Comparison of ENCODE assay signal across 15 mouse cellular contexts in genomic region chr15:10175078-10175477, GRCm38 (mm10).
"Had no signal": no experiment of that assay in that cellular context is flagged by ENCODE, and none has a peak within 500 bp of the region (broad histone marks: within the 10 kb centered on the region; RNA-seq: fewer than 3 reads in every experiment).

No protein-coding gene starts in this region.

- ATAC-seq: intestine, embryonic 16.5 days; midbrain, embryonic 15.5 days had no signal

- H3K4me1 ChIP-seq: liver, embryonic 13.5 days had no signal

- H3K4me2 ChIP-seq: liver, embryonic 13.5 days; midbrain, embryonic 12.5 days; midbrain, embryonic 15.5 days; neural tube, embryonic 13.5 days had no signal

- H3K36me3 ChIP-seq: liver, embryonic 13.5 days; midbrain, embryonic 12.5 days; midbrain, embryonic 15.5 days; neural tube, embryonic 13.5 days had no signal

- H3K9me3 ChIP-seq: liver, embryonic 13.5 days; midbrain, embryonic 12.5 days; midbrain, embryonic 15.5 days; neural tube, embryonic 13.5 days had no signal

- H3K9ac ChIP-seq: liver, embryonic 13.5 days; midbrain, embryonic 12.5 days; midbrain, embryonic 15.5 days; neural tube, embryonic 13.5 days had no signal

- DNase-seq: kidney, adult 18-20 months; kidney, adult 9 months; kidney, postnatal 25 days; liver, embryonic 13.5 days; lung, adult 2 months; lung, postnatal 14 days; lung, postnatal 4 days; retina, postnatal 1 day; right cerebral cortex, postnatal 4 days; thymus, postnatal 25 days had no signal

- H3K4me3 ChIP-seq: liver, embryonic 13.5 days; midbrain, embryonic 12.5 days; midbrain, embryonic 15.5 days; neural tube, embryonic 13.5 days had no signal

- H3K27ac ChIP-seq: liver, embryonic 13.5 days; midbrain, embryonic 12.5 days; midbrain, embryonic 15.5 days; neural tube, embryonic 13.5 days; stomach, postnatal 0 days had no signal

- H3K27me3 ChIP-seq: midbrain, embryonic 15.5 days had no signal
